8 mouse cellular contexts compared by ENCODE assay signal in genomic region chr9:62827939-62828652, GRCm38 (mm10). TPM values are rescaled to one million over a fixed set of nuclear protein-coding genes. Genes with fewer than 3 reads are reported as not detected.
DNase-seq lines count a peak whose midpoint lies in the region; ATAC-seq and TF ChIP-seq lines count a peak whose summit lies in the region.

No protein-coding gene starts in this region.

- H3K4me1 ChIP-seq in liver, adult 2 months (ENCODE audit: control insufficient read depth, insufficient read depth, low read length): 0 out of 2 replicates have a peak, but pooled peaks cover 1% of the 10 kb centered on the region
- peaks cover 12% of the 10 kb centered on the region for H3K4me1 ChIP-seq in forebrain, embryonic 15.5 days
- peaks cover 3% of the 10 kb centered on the region; the same call in 1 of the 2 replicates for H3K4me1 ChIP-seq in kidney, postnatal 0 days (replicated peaks; ENCODE audit: insufficient read depth, low read length)
- peaks cover 12% of the 10 kb centered on the region for H3K4me1 ChIP-seq in midbrain, embryonic 11.5 days (ENCODE audit: control insufficient read depth, insufficient read depth, low read length)

- 8% methylated on average over 24 of the region's 24 CpGs for WGBS in liver, adult 2 months
- 2% methylated on average over 24 of the region's 24 CpGs for WGBS in forebrain, embryonic 15.5 days
- WGBS in kidney, postnatal 0 days: 9% methylated on average over 24 of the region's 24 CpGs
- WGBS in midbrain, embryonic 11.5 days: 5% methylated on average over 24 of the region's 24 CpGs

- H3K9ac ChIP-seq in liver, adult 2 months (ENCODE audit: low read depth, low read length): no peak overlapping the region
- 0 out of 2 replicates have a peak overlapping the region, but pooled peaks have one; percentile 6 for H3K9ac ChIP-seq in forebrain, embryonic 15.5 days (replicated peaks)
- H3K9ac ChIP-seq in kidney, postnatal 0 days (ENCODE audit: low read depth, low read length): no peak overlapping the region
- no peak overlapping the region for H3K9ac ChIP-seq in midbrain, embryonic 11.5 days (ENCODE audit: low read length)

- no peak overlapping the region for H3K27ac ChIP-seq in liver, adult 2 months (replicated peaks; ENCODE audit: insufficient read depth, low read depth, low read length)
- H3K27ac ChIP-seq in forebrain, embryonic 15.5 days (replicated peaks): peak overlapping the region; percentile 77
- peak overlapping the region; percentile 37; the same call in 1 of the 2 replicates for H3K27ac ChIP-seq in kidney, postnatal 0 days
- H3K27ac ChIP-seq in midbrain, embryonic 11.5 days (ENCODE audit: low read depth, low read length): no peak overlapping the region

- H3K79me2 ChIP-seq in liver, adult 2 months (ENCODE audit: control insufficient read depth, insufficient read depth, low read length): no peaks in the 10 kb centered on the region

- no peak for TF ChIP-seq POLR2A in liver, adult 2 months (IDR thresholded peaks at IDR 0.05; ENCODE audit: extremely low read depth, insufficient read depth, low read length)

- no peak overlapping the region for H3K4me3 ChIP-seq in liver, adult 2 months (ENCODE audit: insufficient read depth, low read depth, low read length)
- peak overlapping the region; percentile 53 for H3K4me3 ChIP-seq in forebrain, embryonic 15.5 days
- peak overlapping the region; percentile 8; the same call in 1 of the 2 replicates for H3K4me3 ChIP-seq in kidney, postnatal 0 days (replicated peaks; ENCODE audit: low read depth, low read length)
- H3K4me3 ChIP-seq in midbrain, embryonic 11.5 days (ENCODE audit: low read depth, low read length): peak overlapping the region; percentile 6; the same call in 1 of the 2 replicates

- H3K36me3 ChIP-seq in liver, adult 2 months (ENCODE audit: control insufficient read depth, insufficient read depth, low read length): no peaks in the 10 kb centered on the region
- H3K36me3 ChIP-seq in forebrain, embryonic 15.5 days: no peaks in the 10 kb centered on the region
- no peaks in the 10 kb centered on the region for H3K36me3 ChIP-seq in kidney, postnatal 0 days (ENCODE audit: insufficient read depth, low read length)
- H3K36me3 ChIP-seq in midbrain, embryonic 11.5 days (ENCODE audit: control insufficient read depth, insufficient read depth, low read length): no peaks in the 10 kb centered on the region

- H3K9me3 ChIP-seq in forebrain, embryonic 15.5 days: no peaks in the 10 kb centered on the region
- H3K9me3 ChIP-seq in kidney, postnatal 0 days (replicated peaks; ENCODE audit: low read length): no peaks in the 10 kb centered on the region
- H3K9me3 ChIP-seq in midbrain, embryonic 11.5 days (ENCODE audit: control insufficient read depth, low read length): no peaks in the 10 kb centered on the region

- no peak for TF ChIP-seq CTCF in liver, adult 2 months (IDR thresholded peaks at IDR 0.05; ENCODE audit: low read depth, low read length)
- peak; percentile 71 for TF ChIP-seq CTCF in kidney, postnatal 0 days (IDR thresholded peaks at IDR 0.05; ENCODE audit: low read depth)

- peak overlapping the region; percentile 56 for H3K4me2 ChIP-seq in forebrain, embryonic 15.5 days (replicated peaks)
- H3K4me2 ChIP-seq in kidney, postnatal 0 days (ENCODE audit: low read length): peak overlapping the region; percentile 49
- H3K4me2 ChIP-seq in midbrain, embryonic 11.5 days: peak overlapping the region; percentile 34

- H3K27me3 ChIP-seq in liver, adult 2 months (ENCODE audit: control insufficient read depth, insufficient read depth, low read length): no peaks in the 10 kb centered on the region
- no peaks in the 10 kb centered on the region for H3K27me3 ChIP-seq in forebrain, embryonic 15.5 days
- H3K27me3 ChIP-seq in kidney, postnatal 0 days (ENCODE audit: insufficient read depth, low read length): no peaks in the 10 kb centered on the region
- H3K27me3 ChIP-seq in midbrain, embryonic 11.5 days (ENCODE audit: control insufficient read depth, insufficient read depth, low read length): no peaks in the 10 kb centered on the region

- ATAC-seq in activated CD4-positive, CD25-positive, alpha-beta regulatory T cell, adult 4 months: peak; percentile 35
- ATAC-seq in forebrain, embryonic 15.5 days (replicated peaks): peak; percentile 8; the same call in 1 of the 2 replicates
- ATAC-seq in kidney, postnatal 0 days (replicated peaks; ENCODE audit: low FRiP score, low read depth): no peak
- ATAC-seq in midbrain, embryonic 11.5 days (ENCODE audit: low FRiP score): no peak; the same call in none of the 2 replicates

- DNase-seq in liver, adult 2 months (ENCODE audit: extremely low read depth, low read depth, low spot score): peak; percentile 37
- no peak for DNase-seq in liver
- DNase-seq in kidney, postnatal 0 days (ENCODE audit: low spot score): peak; percentile 87
- DNase-seq in midbrain, embryonic 11.5 days (ENCODE audit: low spot score, missing footprints): peak; percentile 95
- DNase-seq in spleen, adult 18-20 months: no peak
- no peak for DNase-seq in layer of hippocampus, adult 9-10 months (ENCODE audit: low spot score)

RNA-seq across cellular contexts. Expression of gene Cln6, which starts 10.5 kb away (rescaled TPM):
- 1.2 and 2.3 TPM in 2 replicates for total RNA-seq in liver, adult 2 months (2014; rRNA removed)
- polyA plus RNA-seq in liver, adult 2 months (2012; rRNA removed): 4.6 and 9.1 TPM in 2 replicates
- 10 to 100 TPM in 1 of 2 experiments, 1 to 10 TPM in 1; 7.8 to 10.3 TPM for polyA plus RNA-seq in activated CD4-positive, CD25-positive, alpha-beta regulatory T cell, adult 4 months (2017; shearing (Covaris generic))
- polyA plus RNA-seq in forebrain, embryonic 15.5 days (2015; fragmentation: Nextera tagmentation; extraction: Ambion mirVana): 5.4 and 5.9 TPM in 2 replicates
- polyA plus RNA-seq in kidney, postnatal 0 days (2015; fragmentation: Nextera tagmentation; extraction: Ambion mirVana): 26.8 and 26.9 TPM in 2 replicates
- polyA plus RNA-seq in midbrain, embryonic 11.5 days (2014; fragmentation: Nextera tagmentation; extraction: Ambion mirVana): 7.9 and 8.5 TPM in 2 replicates

RNA-seq across cellular contexts. Expression of gene Fem1b, which starts 16.4 kb away (rescaled TPM):
- 12.4 and 12.7 TPM in 2 replicates for total RNA-seq in liver, adult 2 months (2014; rRNA removed)
- 3.2 and 3.3 TPM in 2 replicates for polyA plus RNA-seq in liver, adult 2 months (2012; rRNA removed)
- polyA plus RNA-seq in activated CD4-positive, CD25-positive, alpha-beta regulatory T cell, adult 4 months (2017; shearing (Covaris generic)): 1 to 10 TPM; 3.6 TPM
- 44.1 and 49.0 TPM in 2 replicates for polyA plus RNA-seq in forebrain, embryonic 15.5 days (2015; fragmentation: Nextera tagmentation; extraction: Ambion mirVana)
- 15.1 and 15.4 TPM in 2 replicates for polyA plus RNA-seq in kidney, postnatal 0 days (2015; fragmentation: Nextera tagmentation; extraction: Ambion mirVana)
- polyA plus RNA-seq in midbrain, embryonic 11.5 days (2014; fragmentation: Nextera tagmentation; extraction: Ambion mirVana): 62.5 and 63.7 TPM in 2 replicates

RNA-seq across cellular contexts. Expression of gene Calml4, which starts 29.8 kb away (rescaled TPM):
- total RNA-seq in liver, adult 2 months (2014; rRNA removed): 0.54 and 3.4 TPM in 2 replicates
- polyA plus RNA-seq in liver, adult 2 months (2012; rRNA removed): 0.46 and 1.8 TPM in 2 replicates
- not detected for polyA plus RNA-seq in activated CD4-positive, CD25-positive, alpha-beta regulatory T cell, adult 4 months (2017; shearing (Covaris generic))
- polyA plus RNA-seq in forebrain, embryonic 15.5 days (2015; fragmentation: Nextera tagmentation; extraction: Ambion mirVana): 6.3 and 12.5 TPM in 2 replicates
- 301 and 303 TPM in 2 replicates for polyA plus RNA-seq in kidney, postnatal 0 days (2015; fragmentation: Nextera tagmentation; extraction: Ambion mirVana)
- 0.40 and 1.2 TPM in 2 replicates for polyA plus RNA-seq in midbrain, embryonic 11.5 days (2014; fragmentation: Nextera tagmentation; extraction: Ambion mirVana)

Comparison
In these comparisons a context has a peak if more than half of its experiments do, and no peak if none do; other contexts are left out.
1. DNase-seq: peak in liver, adult 2 months (single experiment), kidney, postnatal 0 days (single experiment) and midbrain, embryonic 11.5 days (single experiment); none in liver (single experiment), spleen, adult 18-20 months (0 of 2) and layer of hippocampus, adult 9-10 months (single experiment).
2. H3K27ac ChIP-seq: peak in forebrain, embryonic 15.5 days (single experiment) and kidney, postnatal 0 days (single experiment); none in liver, adult 2 months (single experiment) and midbrain, embryonic 11.5 days (single experiment).
3. ATAC-seq: peak in activated CD4-positive, CD25-positive, alpha-beta regulatory T cell, adult 4 months (single experiment) and forebrain, embryonic 15.5 days (single experiment); none in kidney, postnatal 0 days (single experiment) and midbrain, embryonic 11.5 days (single experiment).
4. RNA of gene Calml4, which starts 29.8 kb away (polyA plus RNA-seq): 301 to 303 TPM in kidney, postnatal 0 days; 6.3 to 12.5 TPM in forebrain, embryonic 15.5 days, 0.46 to 1.8 TPM in liver, adult 2 months, not detected in activated CD4-positive, CD25-positive, alpha-beta regulatory T cell, adult 4 months and 0.40 to 1.2 TPM in midbrain, embryonic 11.5 days; every median in the first group is over 10 times any median in the second.
5. Peak in every context shown above with its lines, with median percentiles within 50 percentile points of each other: H3K4me2 ChIP-seq.